Mouse (Mus musculus) common myeloid progenitor, adult 5-6 weeks (primary cell): ENCODE data around the gene Scfd2. TPM values are rescaled to one million over a fixed set of nuclear protein-coding genes. Genes with fewer than 3 reads are reported as not detected.
A peak's percentile ranks its signal among the peaks of the same experiment; 100 is the strongest.

Experiments
- ATAC-seq: replicated peaks from 2 replicates; pipeline ENCODE4 v1.8.0; 2016; ENCODE audit warnings: low read depth, mild to moderate bottlenecking, moderate TSS enrichment, inconsistent platforms; ENCODE audit not compliant: poor library complexity, severe bottlenecking
- total RNA-seq: library from RNA; stranded (forward); fragments of 200-1000, 187-1606 nt; gene quantifications from 2 replicates; pipeline ENCODE4 v1.2.3, GENCODE M21; 2017

Scfd2 gene
- total RNA-seq, 1 experiment from 2014 or later, result 17.0 TPM

DNA sequence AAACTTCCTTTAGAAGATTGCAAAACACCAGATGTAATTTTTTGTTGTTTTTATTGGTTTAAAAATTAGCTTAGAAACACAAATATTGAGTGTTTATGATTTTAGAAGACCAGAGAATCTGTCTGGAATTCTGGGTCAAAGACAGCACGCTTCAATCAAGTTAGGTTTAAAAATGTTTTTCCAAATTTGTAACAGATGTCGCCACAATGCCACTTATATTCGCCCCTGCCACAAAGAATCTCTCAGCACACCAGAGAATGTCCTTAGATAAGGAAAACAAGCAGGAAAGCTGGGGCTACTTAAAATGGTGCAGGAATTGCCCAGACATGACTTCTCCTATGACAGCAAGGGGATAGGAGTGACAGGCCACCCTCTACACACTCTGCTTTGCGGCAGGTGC is 245.3 kb downstream of the Scfd2 start:
- ATAC-seq, result no peak

DNA sequence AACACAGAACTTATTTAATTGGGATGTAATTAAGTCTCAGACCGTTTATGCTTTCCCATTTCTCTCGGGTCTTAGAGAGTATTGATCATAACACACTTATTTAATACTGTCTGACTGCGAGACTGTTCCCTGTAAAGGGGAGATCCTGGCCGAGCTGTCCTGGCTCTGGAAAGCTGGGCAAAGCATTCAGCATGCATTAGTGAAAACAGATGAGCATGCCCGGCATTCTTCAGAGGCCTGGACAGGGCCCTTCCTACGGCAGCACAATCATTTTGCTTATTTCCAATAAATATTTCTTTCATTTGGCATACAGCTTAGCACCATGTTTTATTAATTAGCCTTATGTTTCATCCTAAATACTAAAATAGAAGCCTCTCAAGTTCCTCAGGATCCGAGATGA is 245.8 kb downstream of the Scfd2 start:
- no peak for ATAC-seq

DNA sequence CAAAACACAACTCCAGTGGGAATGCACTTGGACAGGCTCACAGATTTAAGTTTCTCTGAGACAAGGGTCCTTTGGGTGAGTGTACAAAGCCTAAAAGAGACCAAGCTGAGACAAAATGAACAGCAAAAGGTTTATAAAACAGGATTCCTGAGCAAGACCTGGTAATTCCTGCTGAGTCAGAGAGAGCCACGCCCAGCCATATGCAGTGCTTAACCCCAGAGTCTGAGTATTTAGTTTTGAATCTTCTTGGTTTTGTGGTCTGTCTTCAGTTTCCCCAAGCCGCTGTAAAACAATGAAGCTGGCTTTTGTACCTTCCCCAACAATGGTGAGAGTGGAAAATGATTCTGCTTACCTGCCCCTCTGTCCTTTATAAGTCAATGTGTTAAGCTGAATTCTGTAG is 246.3 kb downstream of the Scfd2 start:
- peak; percentile 88 for ATAC-seq

DNA sequence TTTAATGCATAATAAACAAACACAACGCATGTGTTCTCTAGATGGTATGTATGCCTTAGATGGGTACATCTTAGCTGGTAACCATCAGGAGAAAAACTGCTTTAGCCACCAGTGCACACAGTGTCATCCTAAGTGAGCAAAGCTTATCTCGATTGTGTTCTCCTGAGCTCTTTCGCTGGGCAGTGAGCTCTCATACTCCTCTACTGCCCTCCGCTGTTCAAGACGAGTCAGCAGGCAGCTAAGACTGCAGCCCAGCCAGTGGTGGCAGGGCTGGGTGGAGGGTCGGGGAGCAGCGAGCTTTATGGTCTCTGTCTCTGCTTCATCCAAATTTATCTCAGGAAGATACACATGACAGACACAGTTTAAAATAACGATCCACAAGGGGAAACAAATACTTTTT is 248.0 kb downstream of the Scfd2 start:
- peak; percentile 65; the same call in 1 of the 2 replicates for ATAC-seq

DNA sequence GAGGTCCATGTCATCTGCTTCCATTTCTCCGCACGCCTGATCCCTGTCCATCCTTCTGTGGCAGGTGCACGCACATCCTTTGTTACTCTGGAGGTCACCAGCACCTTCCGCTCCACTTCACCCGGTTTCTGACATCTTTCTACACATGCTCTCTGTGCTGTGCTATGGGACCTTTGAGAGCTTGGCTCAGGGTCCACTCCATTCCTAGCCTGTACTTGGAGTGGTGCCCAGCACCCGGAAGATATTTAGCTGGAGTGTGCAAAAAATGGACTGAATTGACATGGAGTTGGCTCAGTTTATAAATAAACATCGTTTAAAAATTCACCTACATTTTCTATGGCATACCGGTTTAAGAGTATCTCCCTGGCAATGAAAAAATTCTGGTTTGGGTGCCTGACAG is 250.1 kb downstream of the Scfd2 start:
- ATAC-seq, result no peak

DNA sequence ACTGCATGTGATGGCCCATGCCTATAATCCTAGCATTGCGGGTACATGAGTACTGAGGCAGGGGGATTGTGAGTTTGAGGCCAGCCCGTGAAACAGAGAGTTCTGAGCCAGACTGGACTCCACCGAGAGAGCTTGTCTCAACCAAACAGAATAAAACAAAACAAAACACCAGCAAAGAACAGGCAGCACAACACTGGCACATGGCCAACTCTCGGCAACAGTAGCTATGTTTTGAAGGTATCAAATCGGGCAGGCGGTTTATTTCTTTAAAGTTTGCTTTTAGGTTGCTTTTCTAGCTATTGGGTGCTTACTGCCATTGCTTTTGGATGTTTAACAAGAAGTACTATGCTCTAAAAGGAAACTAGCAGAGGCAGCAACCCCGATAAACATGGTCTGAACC is 251.9 kb downstream of the Scfd2 start:
- ATAC-seq, result no peak

DNA sequence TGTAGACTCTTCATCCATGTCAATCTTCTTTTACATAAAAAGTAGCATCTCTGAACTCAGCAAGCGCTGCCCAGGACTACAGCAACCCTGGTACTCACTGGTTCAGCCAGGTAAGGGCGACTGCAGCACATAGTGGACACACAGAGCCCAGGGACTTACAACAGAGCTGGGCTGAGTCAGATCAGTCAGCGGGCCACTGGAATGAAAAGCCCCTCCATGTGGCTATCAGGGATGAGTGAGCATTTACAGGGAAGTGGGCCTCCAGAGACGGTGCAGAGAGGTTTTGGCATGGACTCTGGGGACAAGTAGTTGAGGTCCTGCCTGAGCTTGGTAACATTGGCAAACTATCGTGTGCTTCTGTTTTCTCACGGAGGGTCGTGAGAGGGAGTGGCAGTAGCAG is 253.1 kb downstream of the Scfd2 start:
- ATAC-seq, result no peak

DNA sequence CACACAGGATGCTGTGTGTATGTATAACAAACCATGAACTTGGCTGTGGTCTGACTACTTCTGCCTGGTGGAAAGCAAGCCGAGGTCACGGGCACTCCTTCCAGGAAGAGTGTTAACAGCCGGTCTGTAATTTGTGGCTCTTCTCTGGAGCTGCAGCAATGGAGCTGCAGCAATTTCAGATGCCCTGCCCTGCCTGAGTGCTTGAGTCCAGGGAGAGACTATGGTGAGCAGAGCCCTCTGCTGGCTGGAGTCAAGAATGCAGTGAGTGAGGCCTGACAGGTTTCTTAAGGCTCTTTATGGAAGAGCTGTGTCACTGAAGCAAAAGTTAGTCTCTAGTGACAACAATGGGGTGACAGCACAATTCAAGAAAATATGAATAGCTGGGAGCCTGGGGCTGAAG is 253.8 kb downstream of the Scfd2 start:
- ATAC-seq, result peak; percentile 97

DNA sequence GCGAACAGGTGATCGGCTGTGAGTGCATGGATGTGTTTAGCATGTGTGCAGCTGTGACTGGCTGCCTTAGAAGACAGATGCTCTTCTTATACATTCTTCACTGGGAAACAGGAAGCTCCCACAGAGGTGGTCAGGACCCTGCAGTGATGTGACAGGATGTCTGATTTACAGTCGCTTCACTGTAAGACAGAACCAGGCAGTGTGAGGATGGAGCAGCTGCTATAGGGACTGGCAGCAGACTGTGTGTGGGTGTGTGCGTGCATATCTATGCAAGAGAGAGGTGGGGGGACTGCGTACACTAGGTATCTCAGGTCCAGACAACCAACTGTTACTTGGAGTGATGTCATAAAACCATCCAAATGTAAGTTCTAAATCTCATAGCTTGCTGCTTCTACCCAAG is 254.3 kb downstream of the Scfd2 start:
- ATAC-seq, result no peak

DNA sequence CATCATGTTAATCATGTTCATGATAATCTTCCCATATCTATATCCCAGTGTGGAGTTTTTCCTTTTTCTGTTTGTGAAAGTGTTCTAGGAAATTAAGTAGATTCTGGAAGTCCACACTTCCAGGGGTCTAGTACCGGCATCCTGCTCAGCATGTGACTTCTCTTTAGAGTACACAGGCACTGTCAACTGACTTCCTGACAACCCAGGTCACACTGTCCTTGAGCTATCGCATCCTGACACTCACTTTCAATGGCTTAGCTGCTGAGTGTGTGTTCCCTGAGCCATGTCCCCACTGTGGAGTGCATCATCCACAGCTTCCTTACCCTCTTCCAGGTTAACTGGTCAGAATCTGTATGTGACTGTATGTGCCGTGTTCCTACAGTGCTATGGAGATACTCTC is 258.2 kb downstream of the Scfd2 start:
- ATAC-seq, result no peak

DNA sequence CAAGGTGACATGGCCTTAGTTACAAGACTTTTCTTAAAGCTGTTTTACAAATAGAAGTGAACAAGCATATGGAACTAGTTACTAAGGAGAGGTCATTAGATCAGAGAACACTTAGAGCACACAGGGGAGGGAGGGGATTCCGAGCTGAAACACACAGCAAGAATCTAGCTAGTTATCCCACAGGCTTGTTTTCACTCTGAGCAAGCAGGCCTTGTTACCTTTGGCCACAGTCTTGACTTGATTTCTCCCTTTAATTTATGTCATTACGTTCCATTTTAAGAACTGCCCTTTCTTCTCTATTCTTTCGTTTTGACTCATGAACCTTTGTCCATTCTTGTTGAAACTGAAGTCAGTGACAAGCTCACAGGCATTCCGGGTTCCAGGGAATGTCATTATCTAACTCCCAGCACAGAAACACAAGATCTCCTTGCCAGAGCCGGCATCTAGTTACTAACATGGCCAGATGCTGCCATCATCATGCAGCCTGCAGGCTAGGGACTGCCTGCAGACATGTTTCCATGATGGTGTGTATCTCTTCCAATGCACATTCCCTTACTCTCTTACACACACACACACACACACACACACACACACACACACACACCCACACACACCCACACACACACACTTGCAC is 263.7 kb downstream of the Scfd2 start:
- ATAC-seq, result no peak

DNA sequence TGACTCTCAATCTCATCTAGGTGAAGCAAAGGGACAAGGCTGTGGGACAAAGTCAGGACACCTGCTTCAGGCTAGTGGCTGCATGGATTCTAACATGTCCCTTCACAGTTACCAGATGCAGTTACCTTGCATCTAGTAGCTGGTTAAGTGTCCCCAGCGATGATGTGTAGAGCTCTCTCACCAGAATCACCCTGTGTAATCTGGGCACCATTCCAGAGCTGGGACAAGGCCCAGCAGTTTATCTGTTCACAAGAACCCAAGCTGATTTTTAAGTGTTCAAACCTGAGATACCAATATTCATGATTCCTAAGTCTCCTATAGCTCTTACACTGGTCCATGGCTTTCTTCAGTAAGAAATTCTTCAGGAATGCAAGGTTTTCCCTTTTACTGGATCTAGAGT is 264.4 kb downstream of the Scfd2 start:
- ATAC-seq, result no peak

DNA sequence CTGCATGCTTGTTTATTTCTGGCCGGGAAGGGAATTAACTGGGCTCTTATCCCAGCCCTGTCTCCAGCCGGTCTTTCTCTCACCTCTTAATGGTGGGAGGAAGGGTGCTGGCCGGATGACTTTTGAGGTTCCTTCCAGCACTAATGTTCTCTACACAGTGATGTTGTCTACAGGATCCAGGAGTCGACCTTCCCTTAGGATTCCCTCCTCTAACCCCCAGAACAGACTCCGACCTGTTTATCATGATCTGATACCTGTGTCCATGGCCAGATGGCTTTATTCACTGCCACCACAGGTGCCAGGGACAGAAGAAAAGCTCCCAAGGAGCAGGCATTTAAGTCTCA is 265.1 kb downstream of the Scfd2 start:
- ATAC-seq, result no peak

DNA sequence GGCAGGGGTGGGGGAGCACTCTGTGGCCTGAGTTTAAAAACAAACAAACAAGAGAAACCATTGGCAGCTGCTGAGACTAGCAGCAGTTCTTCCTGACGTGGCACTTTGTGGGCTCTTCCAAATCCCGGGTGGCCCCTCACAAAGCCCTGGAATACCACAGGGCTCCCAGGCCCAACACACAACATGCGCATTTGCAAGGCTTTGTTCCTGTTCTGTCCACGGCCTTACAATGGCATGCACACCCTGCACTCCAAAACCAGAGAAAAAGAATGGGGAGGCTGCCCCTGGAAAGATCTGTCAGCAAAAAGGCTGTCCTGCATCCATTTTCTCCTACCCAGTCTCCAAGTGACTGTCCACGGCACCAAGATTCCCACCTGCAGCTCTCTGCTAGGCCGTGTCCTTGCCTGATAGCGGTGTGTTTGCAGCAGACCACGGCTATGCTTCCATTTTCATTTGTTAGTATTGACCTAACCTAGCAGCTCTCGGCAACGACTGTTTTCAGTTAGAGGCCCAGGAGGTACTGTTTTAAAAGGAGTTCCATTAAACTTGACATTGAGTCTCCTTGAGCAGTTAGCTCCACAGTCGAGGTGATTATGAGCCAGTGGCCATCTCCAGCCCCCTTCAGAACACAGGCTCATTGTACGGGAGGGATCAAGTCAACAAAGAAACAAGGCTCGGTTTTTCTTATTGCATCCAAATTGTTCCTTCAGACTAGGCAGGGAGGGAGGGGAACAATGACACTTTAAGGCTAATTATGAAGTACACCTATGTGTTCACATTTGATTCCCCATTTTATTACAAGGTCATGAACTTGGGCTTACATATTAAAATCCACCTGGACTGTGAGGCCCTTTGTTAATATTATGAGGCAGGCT is 265.7 kb downstream of the Scfd2 start:
- no peak for ATAC-seq

DNA sequence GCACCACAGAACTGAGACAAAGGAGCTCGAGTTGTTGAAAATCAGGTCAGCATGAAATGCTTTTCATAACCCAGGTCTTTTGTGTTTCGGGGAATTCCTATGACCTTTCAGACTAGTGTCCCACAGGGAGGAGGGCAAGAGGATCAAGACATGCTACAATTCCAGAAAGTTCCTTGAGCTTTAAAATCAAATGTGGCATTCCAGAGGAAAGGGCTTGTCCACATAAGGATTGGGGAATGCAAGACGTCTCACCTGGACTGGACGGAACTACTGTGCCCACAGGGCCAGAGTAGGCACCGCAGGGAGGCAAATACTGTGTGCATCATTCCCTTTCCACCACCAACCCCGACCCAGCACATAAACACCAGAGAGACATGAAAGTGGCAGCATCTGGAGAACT is 266.4 kb downstream of the Scfd2 start:
- ATAC-seq, result no peak

DNA sequence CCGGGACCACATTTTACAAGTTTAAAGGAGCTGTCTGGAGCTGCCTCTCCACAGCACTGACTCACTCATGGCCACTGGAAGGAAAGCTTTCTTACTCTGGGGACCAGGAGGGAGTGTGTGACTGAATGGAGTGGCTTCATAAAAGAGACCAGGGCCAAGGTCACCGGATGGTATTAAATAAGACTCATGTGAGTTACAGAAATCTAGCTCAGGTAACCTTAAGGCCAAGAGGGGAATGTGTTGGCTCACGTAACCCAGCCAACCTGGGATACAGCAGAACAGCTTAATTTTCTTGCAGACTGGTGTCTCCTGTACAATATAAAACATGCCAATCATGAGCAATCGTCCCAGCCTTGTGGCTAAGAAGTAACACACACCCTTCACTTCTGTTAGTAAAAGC is 267.0 kb downstream of the Scfd2 start:
- no peak for ATAC-seq

DNA sequence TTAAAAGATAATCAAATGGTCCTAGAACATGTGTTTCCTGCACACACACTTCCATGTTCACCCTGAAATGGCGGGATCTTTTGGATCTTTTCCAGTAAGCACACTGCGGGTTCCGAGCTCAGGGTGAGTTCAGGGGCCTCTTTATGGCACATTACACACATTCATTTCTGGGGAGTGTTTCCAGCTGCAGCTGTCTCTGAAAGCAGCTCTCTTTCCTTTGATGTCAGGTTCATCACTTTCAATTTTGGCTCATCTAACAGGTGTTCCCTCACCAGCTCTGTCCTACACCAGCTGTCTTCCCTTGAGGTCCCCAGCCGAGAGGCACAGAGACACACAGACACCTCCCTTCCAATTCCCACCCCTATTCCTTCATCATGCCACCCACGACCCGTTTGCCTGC is 270.5 kb downstream of the Scfd2 start:
- no peak for ATAC-seq

DNA sequence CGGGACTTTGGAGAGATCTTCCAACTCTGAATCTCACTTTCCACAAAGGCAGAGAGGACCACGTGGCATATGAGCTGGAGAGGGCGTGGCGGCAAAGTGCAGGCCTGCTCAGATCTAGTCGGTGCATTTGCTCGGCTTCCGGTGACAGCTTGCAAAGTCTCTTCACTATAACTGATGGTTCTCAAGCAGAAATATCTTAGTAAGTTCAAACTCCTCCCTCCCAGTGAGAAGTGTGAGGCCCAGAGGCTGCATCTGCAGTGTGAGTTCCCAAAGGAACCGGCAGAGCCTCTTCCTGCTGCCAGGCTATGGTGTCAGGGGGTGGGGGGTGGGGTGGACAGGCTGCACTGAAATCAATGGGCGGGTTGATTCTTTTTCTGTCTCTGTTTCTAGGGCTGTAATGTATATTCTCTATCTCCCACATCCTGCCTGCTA is 271.2 kb downstream of the Scfd2 start:
- peak; percentile 62 for ATAC-seq

DNA sequence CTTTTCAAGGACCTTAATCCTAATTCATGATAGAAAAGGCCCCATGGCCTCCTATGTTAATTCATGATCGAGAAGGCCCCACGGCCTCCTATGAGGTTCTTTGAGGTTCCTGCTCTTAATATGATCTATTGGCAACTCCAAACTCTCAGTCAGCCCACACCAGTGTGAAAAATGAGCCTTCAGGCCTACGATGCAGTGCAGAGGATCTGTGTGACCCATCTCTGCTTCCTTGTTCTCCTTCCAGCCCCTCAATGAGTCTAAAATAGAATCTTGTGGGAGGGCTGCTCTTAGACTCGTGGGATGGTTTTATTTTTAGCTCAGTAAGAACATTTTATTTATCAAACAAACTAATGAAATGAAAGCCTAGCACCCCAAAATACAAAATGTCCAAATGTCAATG is 274.9 kb downstream of the Scfd2 start:
- ATAC-seq, result no peak

DNA sequence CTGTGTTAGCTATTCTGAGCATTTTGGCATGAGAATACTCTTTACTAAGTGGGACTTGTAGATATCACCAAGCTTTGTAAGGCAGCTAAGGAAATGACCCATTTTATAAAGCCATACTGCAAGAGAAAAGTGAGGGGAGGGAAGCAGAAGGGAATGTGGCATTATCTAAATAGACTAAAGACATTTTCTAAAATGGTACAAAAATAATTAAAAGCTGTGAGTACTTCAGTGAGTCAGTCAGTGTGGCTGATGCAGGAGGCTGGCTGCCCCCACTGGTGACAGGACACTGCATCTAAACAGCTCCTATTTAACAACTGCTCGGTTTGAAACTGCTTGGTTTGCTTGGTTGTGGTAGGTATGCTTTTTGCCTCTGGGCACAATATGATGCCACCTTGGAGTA is 276.6 kb downstream of the Scfd2 start:
- no peak for ATAC-seq

DNA sequence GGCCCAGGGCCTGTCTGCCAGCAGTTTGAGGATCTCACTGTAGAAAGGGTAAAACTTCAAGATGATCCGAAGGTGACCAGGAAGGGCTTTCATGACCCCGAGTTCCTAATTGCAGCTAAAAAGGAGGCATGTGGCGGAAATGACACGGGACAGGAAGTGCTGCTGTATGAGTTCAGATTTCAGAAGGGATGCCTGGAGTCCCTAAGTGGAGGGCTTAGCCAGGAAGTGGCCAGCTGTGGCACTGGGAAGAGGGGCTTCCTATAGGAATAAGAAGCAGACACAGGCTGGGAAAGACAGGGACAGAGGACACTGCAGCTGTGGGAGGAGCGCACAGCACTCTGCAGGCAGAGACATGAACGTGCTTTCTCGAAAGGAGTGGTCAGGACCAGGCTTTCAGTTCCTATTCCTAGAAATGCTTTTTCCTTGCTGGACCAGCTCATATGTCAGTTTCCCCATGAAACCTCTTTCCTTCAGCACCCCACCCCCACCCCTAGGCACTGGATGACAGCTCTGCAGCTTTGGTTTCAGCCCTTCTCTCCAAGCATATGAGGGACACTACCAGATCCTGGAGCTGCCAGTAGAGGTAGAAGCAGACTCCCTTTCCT is 277.7 kb downstream of the Scfd2 start:
- 0 out of 2 replicates have a peak, but pooled peaks have one; percentile 39 for ATAC-seq
